Mouse (Mus musculus): ENCODE data around the gene Itgal. TPM values are rescaled to one million over a fixed set of nuclear protein-coding genes. Genes with fewer than 3 reads are reported as not detected.

The Itgal gene
- polyA plus RNA-seq, 2 experiments, result 4.0 to 6.4 TPM

- Histone ChIP-seq H3K4me2 (ENCODE audit: low read depth) (peak overlapping the region; percentile 90), H3K4me1 (replicated peaks; ENCODE audit: control insufficient read depth in 2 of 2, insufficient read depth in 2 of 2, low read length in 1 of 2) (peaks cover 5 to 7% of the 10 kb centered on the region in 2 experiments; a peak in 3 of 4 replicates), H3K4me3 (ENCODE audit: insufficient read depth in 1 of 2, low read depth in 2 of 2, low read length in 2 of 2) (no peak overlapping the region; a peak in 1 of 4 replicates), H3K9me3 (ENCODE audit: control insufficient read depth, low read length) (no peaks in the 10 kb centered on the region), H3K9ac (replicated peaks) (no peak overlapping the region), H3K27ac (no peak overlapping the region), H3K36me3 (replicated peaks; ENCODE audit: control insufficient read depth, insufficient read depth, low read depth) (no peaks in the 10 kb centered on the region), H3K27me3 (ENCODE audit: control insufficient read depth, insufficient read depth, low read length) (no peaks in the 10 kb centered on the region)
- no peak for ATAC-seq (ENCODE audit: insufficient read depth)
- no peak for TF ChIP-seq CTCF (IDR thresholded peaks at IDR 0.05; ENCODE audit: low read depth)
- no peak for TF ChIP-seq EP300 (IDR thresholded peaks at IDR 0.05; ENCODE audit: low read depth)
- no peak for DNase-seq (ENCODE audit: low read depth in 3 of 3, low spot score in 3 of 3)
- WGBS (ENCODE audit: insufficient replicate concordance), result 17% methylated on average over 8 of the region's 8 CpGs
Observed at GRCm38 (mm10) chr7:127346676-127347075, 50.6 kb downstream of the Itgal start.

GRCm38 (mm10) chr7:127351230-127352004 lies 55.4 kb downstream of the Itgal start:
- DNase-seq (ENCODE audit: low read depth in 3 of 3, low spot score in 3 of 3) (no peak), ATAC-seq (ENCODE audit: insufficient read depth) (no peak)
- no peak overlapping the region for H3K4me2 ChIP-seq (ENCODE audit: low read depth)
- WGBS (ENCODE audit: insufficient replicate concordance), result 35% methylated on average over 5 of the region's 5 CpGs
- H3K9ac ChIP-seq (replicated peaks), result no peak overlapping the region
- no peaks in the 10 kb centered on the region for H3K36me3 ChIP-seq (replicated peaks; ENCODE audit: control insufficient read depth, insufficient read depth, low read depth)
- H3K27ac ChIP-seq, result no peak overlapping the region
- H3K9me3 ChIP-seq (ENCODE audit: control insufficient read depth, low read length), result no peaks in the 10 kb centered on the region
- H3K4me3 ChIP-seq (ENCODE audit: insufficient read depth in 1 of 2, low read depth in 2 of 2, low read length in 2 of 2), result no peak overlapping the region
- TF ChIP-seq CTCF (IDR thresholded peaks at IDR 0.05; ENCODE audit: low read depth) (no peak), EP300 (IDR thresholded peaks at IDR 0.05; ENCODE audit: low read depth) (no peak)
- H3K27me3 ChIP-seq (ENCODE audit: control insufficient read depth, insufficient read depth, low read length), result no peaks in the 10 kb centered on the region
- H3K4me1 ChIP-seq (replicated peaks; ENCODE audit: control insufficient read depth in 2 of 2, insufficient read depth in 2 of 2, low read length in 1 of 2), result peaks cover 3 to 5% of the 10 kb centered on the region in 2 experiments; a peak in 3 of 4 replicates

- WGBS (ENCODE audit: insufficient replicate concordance), result 47% methylated on average over 3 of the region's 3 CpGs
- H3K27ac ChIP-seq, result no peak overlapping the region
- no peak for TF ChIP-seq CTCF (IDR thresholded peaks at IDR 0.05; ENCODE audit: low read depth)
- TF ChIP-seq EP300 (IDR thresholded peaks at IDR 0.05; ENCODE audit: low read depth), result no peak
- ATAC-seq (ENCODE audit: insufficient read depth) (no peak), DNase-seq (ENCODE audit: low read depth in 3 of 3, low spot score in 3 of 3) (no peak)
- no peak overlapping the region for H3K9ac ChIP-seq (replicated peaks)
- H3K36me3 ChIP-seq (replicated peaks; ENCODE audit: control insufficient read depth, insufficient read depth, low read depth), result no peaks in the 10 kb centered on the region
- H3K27me3 ChIP-seq (ENCODE audit: control insufficient read depth, insufficient read depth, low read length), result no peaks in the 10 kb centered on the region
- H3K4me1 ChIP-seq (replicated peaks; ENCODE audit: control insufficient read depth in 2 of 2, insufficient read depth in 2 of 2, low read length in 1 of 2), result no peaks in the 10 kb centered on the region
- H3K4me3 ChIP-seq (ENCODE audit: insufficient read depth in 1 of 2, low read depth in 2 of 2, low read length in 2 of 2), result no peak overlapping the region
- H3K4me2 ChIP-seq (ENCODE audit: low read depth), result no peak overlapping the region
- no peaks in the 10 kb centered on the region for H3K9me3 ChIP-seq (ENCODE audit: control insufficient read depth, low read length)
Observed at GRCm38 (mm10) chr7:127355796-127356195, 59.7 kb downstream of the Itgal start.

- no peak overlapping the region for H3K4me2 ChIP-seq (ENCODE audit: low read depth)
- WGBS (ENCODE audit: insufficient replicate concordance), result 48% methylated on average over 2 of the region's 2 CpGs
- H3K9me3 ChIP-seq (ENCODE audit: control insufficient read depth, low read length), result no peaks in the 10 kb centered on the region
- DNase-seq (ENCODE audit: low read depth in 3 of 3, low spot score in 3 of 3), result no peak
- no peak for ATAC-seq (ENCODE audit: insufficient read depth)
- H3K27ac ChIP-seq, result no peak overlapping the region
- no peaks in the 10 kb centered on the region for H3K4me1 ChIP-seq (replicated peaks; ENCODE audit: control insufficient read depth in 2 of 2, insufficient read depth in 2 of 2, low read length in 1 of 2)
- H3K27me3 ChIP-seq (ENCODE audit: control insufficient read depth, insufficient read depth, low read length), result no peaks in the 10 kb centered on the region
- H3K9ac ChIP-seq (replicated peaks), result no peak overlapping the region
- H3K36me3 ChIP-seq (replicated peaks; ENCODE audit: control insufficient read depth, insufficient read depth, low read depth), result no peaks in the 10 kb centered on the region
- no peak overlapping the region for H3K4me3 ChIP-seq (ENCODE audit: insufficient read depth in 1 of 2, low read depth in 2 of 2, low read length in 2 of 2)
- TF ChIP-seq CTCF (IDR thresholded peaks at IDR 0.05; ENCODE audit: low read depth) (no peak), EP300 (IDR thresholded peaks at IDR 0.05; ENCODE audit: low read depth) (no peak)
Observed at GRCm38 (mm10) chr7:127357871-127358270, 61.8 kb downstream of the Itgal start.

GRCm38 (mm10) chr7:127358472-127358871 lies 62.4 kb downstream of the Itgal start:
- WGBS (ENCODE audit: insufficient replicate concordance), result 49% methylated on average over 4 of the region's 4 CpGs

More at GRCm38 (mm10) chr7:127358472-127358871, 62.4 kb downstream of the Itgal start:
- Histone ChIP-seq H3K4me1 (replicated peaks; ENCODE audit: control insufficient read depth in 2 of 2, insufficient read depth in 2 of 2, low read length in 1 of 2) (no peaks in the 10 kb centered on the region), H3K4me3 (ENCODE audit: insufficient read depth in 1 of 2, low read depth in 2 of 2, low read length in 2 of 2) (no peak overlapping the region), H3K9ac (replicated peaks) (no peak overlapping the region), H3K27me3 (ENCODE audit: control insufficient read depth, insufficient read depth, low read length) (no peaks in the 10 kb centered on the region), H3K9me3 (ENCODE audit: control insufficient read depth, low read length) (no peaks in the 10 kb centered on the region), H3K4me2 (ENCODE audit: low read depth) (no peak overlapping the region), H3K27ac (no peak overlapping the region), H3K36me3 (replicated peaks; ENCODE audit: control insufficient read depth, insufficient read depth, low read depth) (no peaks in the 10 kb centered on the region)
- no peak for ATAC-seq (ENCODE audit: insufficient read depth)
- DNase-seq (ENCODE audit: low read depth in 3 of 3, low spot score in 3 of 3), result no peak
- TF ChIP-seq CTCF (IDR thresholded peaks at IDR 0.05; ENCODE audit: low read depth) (no peak), EP300 (IDR thresholded peaks at IDR 0.05; ENCODE audit: low read depth) (no peak)
